Mouse (Mus musculus): ENCODE measurements around the gene Gal3st4. TPM values are rescaled to one million over a fixed set of nuclear protein-coding genes. Genes with fewer than 3 reads are reported as not detected.

Gal3st4 gene
- 0.59 and 0.76 TPM in 2 replicates for polyA plus RNA-seq (2015; fragmentation: Nextera tagmentation; extraction: Ambion mirVana)

DNA sequence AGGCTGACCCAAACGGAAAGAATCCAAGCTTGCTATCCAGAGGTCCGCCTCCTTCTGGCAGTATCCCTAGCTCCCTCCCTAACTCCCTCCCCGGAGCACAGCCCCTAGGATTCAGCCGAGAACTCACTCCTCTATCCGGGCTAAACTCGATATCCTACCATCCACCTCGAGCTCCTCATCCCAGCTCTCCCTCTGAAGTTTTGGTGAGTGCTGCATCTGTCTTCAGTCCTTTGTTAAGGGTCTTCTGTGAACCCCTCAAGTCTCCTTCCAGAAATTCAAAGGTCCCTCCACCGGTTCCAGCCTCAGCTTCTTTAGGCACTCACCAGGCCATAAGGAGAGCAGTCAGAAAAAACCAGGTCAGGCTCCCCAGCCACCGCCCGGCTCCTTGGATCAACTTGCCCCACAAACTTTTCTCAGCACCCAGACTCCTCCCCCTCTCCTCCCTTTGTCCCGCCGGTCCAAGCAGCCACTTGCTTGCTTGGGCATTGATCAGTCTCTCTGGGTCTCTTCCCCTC, at the start of gene Gal3st4:
TSS of gene Gal3st4 (minus strand) at position 432 of the 515 bp plus-strand sequence.
- 0 out of 2 replicates have a peak within 1 kb of the TSS, but pooled peaks have one; percentile 8 for H3K9ac ChIP-seq

DNA sequence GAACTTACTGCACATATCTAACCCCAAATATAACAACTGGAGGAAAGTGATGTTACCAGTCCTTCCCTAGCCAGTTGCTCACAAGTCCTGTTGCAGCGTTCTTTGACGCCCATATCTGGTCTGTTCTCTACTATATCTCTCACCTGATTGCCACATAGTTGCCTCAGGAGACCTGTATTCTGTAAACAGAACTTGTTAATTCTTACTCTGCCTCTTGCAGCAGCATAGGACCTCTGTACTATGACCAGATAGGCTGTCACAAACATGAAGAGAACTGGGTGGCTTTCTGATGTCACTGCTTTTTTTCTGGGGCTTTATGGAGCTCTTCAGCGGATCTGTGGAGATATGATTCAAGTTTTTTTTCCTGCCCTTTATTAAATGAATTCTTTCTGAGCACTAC, 40.2 kb upstream of the Gal3st4 start:
- Histone ChIP-seq H3K27ac (no peak overlapping the region), H3K9me3 (replicated peaks) (no peaks in the 10 kb centered on the region), H3K36me3 (no peaks in the 10 kb centered on the region), H3K27me3 (no peaks in the 10 kb centered on the region), H3K4me2 (no peak overlapping the region), H3K4me1 (replicated peaks) (no peaks in the 10 kb centered on the region), H3K4me3 (no peak overlapping the region), H3K9ac (no peak overlapping the region)
- no peak for ATAC-seq (replicated peaks; ENCODE audit: insufficient number of reproducible peaks, insufficient read depth, low FRiP score, low read depth)
- WGBS: 83% methylated on average over 3 of the region's 3 CpGs

More for the DNA sequence above, at the start of gene Gal3st4:
- Histone ChIP-seq H3K27me3 (peaks cover 34% of the 10 kb centered on the region), H3K27ac (peak within 1 kb of the TSS; percentile 47), H3K9me3 (replicated peaks) (no peaks in the 10 kb centered on the region), H3K4me1 (replicated peaks) (peaks cover 10% of the 10 kb centered on the region; the same call in 1 of the 2 replicates), H3K36me3 (no peaks in the 10 kb centered on the region), H3K4me2 (peak within 1 kb of the TSS; percentile 37), H3K4me3 (peak within 1 kb of the TSS; percentile 10)
- WGBS: 3% methylated on average over 12 of the region's 12 CpGs
- ATAC-seq (replicated peaks; ENCODE audit: insufficient number of reproducible peaks, insufficient read depth, low FRiP score, low read depth): no peak

DNA sequence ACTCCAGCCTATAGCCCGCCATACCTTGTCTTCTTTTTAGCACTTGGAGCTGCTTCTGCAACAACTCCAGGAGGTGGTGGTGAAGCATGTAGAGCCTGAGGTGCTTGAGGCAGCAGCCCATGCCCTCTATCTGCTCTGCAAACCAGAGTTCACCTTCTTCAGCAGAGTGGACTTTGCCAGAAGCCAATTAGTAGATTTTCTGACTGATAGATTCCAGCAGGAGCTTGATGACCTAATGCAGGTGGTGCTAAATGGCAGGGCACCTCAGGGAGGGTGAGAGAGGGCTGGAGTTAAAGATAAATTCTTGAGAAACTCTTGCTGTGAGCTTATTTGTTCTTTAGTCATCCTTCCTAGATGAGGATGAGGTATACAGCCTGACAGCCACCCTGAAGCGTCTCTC, 27.0 kb upstream of the Gal3st4 start:
- H3K27me3 ChIP-seq: no peaks in the 10 kb centered on the region
- no peak overlapping the region for H3K4me3 ChIP-seq
- H3K9me3 ChIP-seq (replicated peaks): no peaks in the 10 kb centered on the region
- H3K27ac ChIP-seq: no peak overlapping the region
- no peaks in the 10 kb centered on the region for H3K4me1 ChIP-seq (replicated peaks)
- no peak overlapping the region for H3K9ac ChIP-seq
- no peak overlapping the region for H3K4me2 ChIP-seq
- no peaks in the 10 kb centered on the region for H3K36me3 ChIP-seq
- ATAC-seq (replicated peaks; ENCODE audit: insufficient number of reproducible peaks, insufficient read depth, low FRiP score, low read depth): no peak
- 65% methylated on average over 2 of the region's 2 CpGs for WGBS

DNA sequence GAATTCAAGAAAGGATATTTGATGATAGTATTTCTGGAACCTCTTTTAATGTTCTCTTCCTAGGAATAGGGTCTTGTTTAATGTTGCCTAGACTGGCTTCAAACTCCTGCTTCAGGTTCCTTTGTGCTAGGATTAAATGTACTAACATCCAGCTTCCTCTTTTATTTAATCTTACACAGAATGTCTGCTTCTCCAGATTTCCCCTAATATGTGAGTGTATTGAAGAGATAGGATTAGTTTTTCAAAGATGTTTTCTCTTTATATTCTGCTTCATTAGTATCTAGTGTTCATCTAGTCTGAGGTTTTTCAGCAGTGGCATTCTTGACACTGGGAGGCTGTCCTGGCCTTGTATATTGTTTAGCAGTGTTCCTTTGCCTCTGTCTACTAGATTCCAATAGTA, 21.5 kb upstream of the Gal3st4 start:
- H3K36me3 ChIP-seq: no peaks in the 10 kb centered on the region
- H3K9me3 ChIP-seq (replicated peaks): no peaks in the 10 kb centered on the region
- H3K9ac ChIP-seq: no peak overlapping the region
- no peak for ATAC-seq (replicated peaks; ENCODE audit: insufficient number of reproducible peaks, insufficient read depth, low FRiP score, low read depth)
- H3K27me3 ChIP-seq: no peaks in the 10 kb centered on the region
- H3K4me2 ChIP-seq: no peak overlapping the region
- H3K4me3 ChIP-seq: no peak overlapping the region
- no peak overlapping the region for H3K27ac ChIP-seq
- H3K4me1 ChIP-seq (replicated peaks): no peaks in the 10 kb centered on the region

DNA sequence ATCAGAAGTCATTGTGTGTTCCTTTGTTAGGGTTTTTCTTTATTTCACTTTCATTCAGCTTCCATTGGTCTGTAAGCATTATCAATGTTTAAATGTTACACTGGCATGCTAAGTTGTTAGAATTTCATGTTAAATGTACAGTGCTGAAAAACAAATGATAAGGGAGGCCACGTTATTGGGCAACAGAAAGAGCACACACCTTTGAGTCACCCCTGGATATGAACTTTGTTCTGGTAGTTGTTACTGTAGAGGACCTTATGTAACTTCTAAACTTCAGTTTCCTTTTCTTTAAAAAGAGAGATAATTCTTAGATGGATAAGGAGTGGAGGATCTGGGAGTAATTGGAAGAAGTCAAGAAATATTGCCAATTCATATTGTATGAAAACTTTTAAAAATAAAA, 19.0 kb upstream of the Gal3st4 start:
- no peak for ATAC-seq (replicated peaks; ENCODE audit: insufficient number of reproducible peaks, insufficient read depth, low FRiP score, low read depth)
- Histone ChIP-seq H3K4me2 (no peak overlapping the region), H3K4me1 (replicated peaks) (no peaks in the 10 kb centered on the region), H3K27me3 (no peaks in the 10 kb centered on the region), H3K9ac (no peak overlapping the region), H3K27ac (no peak overlapping the region), H3K9me3 (replicated peaks) (no peaks in the 10 kb centered on the region), H3K36me3 (no peaks in the 10 kb centered on the region), H3K4me3 (no peak overlapping the region)
- WGBS: 64% methylated on average over 1 of the region's 1 CpGs

DNA sequence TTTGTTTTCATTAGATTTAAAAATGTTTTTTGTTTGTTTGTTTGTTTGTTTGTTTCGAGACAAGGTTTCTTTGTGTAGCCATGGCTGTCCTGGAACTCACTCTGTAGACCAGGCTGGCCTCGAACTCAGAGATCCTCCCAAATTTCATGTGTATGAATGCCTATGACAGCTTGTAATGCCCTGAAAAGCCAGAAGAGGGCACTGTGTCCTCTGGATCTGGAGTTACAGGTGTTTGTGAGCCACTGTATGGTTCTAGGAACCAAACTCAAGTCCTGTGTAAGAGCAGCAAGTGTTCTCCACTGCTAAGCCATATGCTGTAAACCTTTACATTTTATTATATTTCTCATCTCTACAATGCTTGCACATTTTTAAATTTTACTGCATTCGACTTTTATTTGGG, 15.2 kb upstream of the Gal3st4 start:
- ATAC-seq (replicated peaks; ENCODE audit: insufficient number of reproducible peaks, insufficient read depth, low FRiP score, low read depth): no peak
- Histone ChIP-seq H3K9me3 (replicated peaks) (no peaks in the 10 kb centered on the region), H3K27me3 (no peaks in the 10 kb centered on the region), H3K9ac (no peak overlapping the region), H3K4me1 (replicated peaks) (no peaks in the 10 kb centered on the region), H3K4me2 (no peak overlapping the region), H3K27ac (no peak overlapping the region), H3K4me3 (no peak overlapping the region), H3K36me3 (no peaks in the 10 kb centered on the region)
- 68% methylated on average over 3 of the region's 3 CpGs for whole genome bisulfite sequencing

DNA sequence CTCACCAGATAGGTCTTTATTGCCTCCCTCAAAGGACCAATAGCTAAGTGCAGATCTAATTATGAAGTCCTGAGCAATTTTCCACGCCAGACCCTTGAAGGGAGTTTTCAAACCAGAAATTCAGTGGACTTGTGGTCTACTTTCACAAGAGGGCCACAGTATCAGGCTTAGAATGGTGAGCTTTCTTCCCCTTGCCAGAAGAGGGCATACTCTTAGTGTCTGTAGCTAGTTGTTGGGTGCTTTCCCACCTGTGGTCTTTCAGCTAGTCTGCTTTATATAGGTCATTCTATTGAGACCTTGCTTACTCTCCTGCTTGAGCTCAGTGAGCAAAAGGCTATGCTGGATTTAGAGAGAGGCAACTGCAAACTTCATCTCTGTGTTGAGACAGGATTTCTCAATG, 10.9 kb upstream of the Gal3st4 start:
- ATAC-seq (replicated peaks; ENCODE audit: insufficient number of reproducible peaks, insufficient read depth, low FRiP score, low read depth): no peak
- whole genome bisulfite sequencing: 57% methylated on average over 1 of the region's 1 CpGs

DNA sequence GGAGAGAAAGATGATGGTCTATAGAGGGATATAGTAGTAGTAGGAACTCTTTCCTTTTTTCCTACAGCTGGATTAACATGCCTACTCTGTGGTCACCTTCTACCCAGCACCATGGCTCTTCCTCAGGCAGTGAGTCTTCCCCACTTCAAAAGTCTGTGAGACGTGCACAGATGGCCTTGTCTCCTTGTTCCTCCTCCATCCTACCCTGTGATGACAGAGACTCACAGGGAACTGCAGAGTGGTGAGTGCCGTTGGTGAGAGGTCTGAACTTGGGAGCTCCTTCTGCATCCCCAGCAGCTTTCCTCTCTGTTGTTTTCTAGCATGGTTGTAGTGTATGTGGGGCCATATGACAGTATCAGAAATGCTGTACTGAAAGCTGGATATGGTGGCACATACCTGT, 9.2 kb upstream of the Gal3st4 start:
- 65% methylated on average over 2 of the region's 2 CpGs for WGBS
- Histone ChIP-seq H3K4me3 (no peak overlapping the region), H3K9ac (no peak overlapping the region), H3K4me1 (replicated peaks) (peaks cover 13% of the 10 kb centered on the region), H3K27ac (no peak overlapping the region), H3K36me3 (no peaks in the 10 kb centered on the region), H3K27me3 (no peaks in the 10 kb centered on the region), H3K9me3 (replicated peaks) (no peaks in the 10 kb centered on the region), H3K4me2 (no peak overlapping the region)
- no peak for ATAC-seq (replicated peaks; ENCODE audit: insufficient number of reproducible peaks, insufficient read depth, low FRiP score, low read depth)

More for the DNA sequence above, 10.9 kb upstream of the Gal3st4 start:
- H3K36me3 ChIP-seq: no peaks in the 10 kb centered on the region
- H3K27me3 ChIP-seq: no peaks in the 10 kb centered on the region
- H3K4me3 ChIP-seq: no peak overlapping the region
- no peaks in the 10 kb centered on the region for H3K9me3 ChIP-seq (replicated peaks)
- no peak overlapping the region for H3K4me2 ChIP-seq
- H3K4me1 ChIP-seq (replicated peaks): peaks cover 13% of the 10 kb centered on the region
- no peak overlapping the region for H3K27ac ChIP-seq
- no peak overlapping the region for H3K9ac ChIP-seq

DNA sequence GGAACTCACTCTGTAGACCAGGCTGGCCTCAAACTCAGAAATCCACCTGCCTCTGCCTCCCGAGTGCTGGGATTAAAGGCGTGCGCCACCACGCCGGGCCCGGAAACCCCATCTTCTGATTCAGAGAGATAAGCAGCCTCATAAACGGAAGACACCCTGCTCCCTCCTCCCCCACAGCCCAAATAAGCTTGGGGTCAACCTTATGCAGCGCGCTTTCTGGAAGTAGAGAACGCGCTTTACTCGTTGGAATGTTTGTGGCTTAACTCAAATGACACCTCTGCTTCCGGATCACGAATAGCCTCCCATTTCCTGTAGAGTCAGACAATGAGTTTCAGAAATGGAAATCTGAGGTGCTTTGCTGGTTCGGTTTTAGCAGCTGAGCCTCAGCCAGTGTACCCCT, 8.2 kb upstream of the Gal3st4 start:
- Histone ChIP-seq H3K36me3 (no peaks in the 10 kb centered on the region), H3K4me3 (no peak overlapping the region), H3K27me3 (no peaks in the 10 kb centered on the region), H3K27ac (no peak overlapping the region), H3K4me2 (no peak overlapping the region), H3K9ac (no peak overlapping the region), H3K9me3 (replicated peaks) (no peaks in the 10 kb centered on the region), H3K4me1 (replicated peaks) (peaks cover 14% of the 10 kb centered on the region)
- no peak for ATAC-seq (replicated peaks; ENCODE audit: insufficient number of reproducible peaks, insufficient read depth, low FRiP score, low read depth)
- 85% methylated on average over 15 of the region's 15 CpGs for WGBS

DNA sequence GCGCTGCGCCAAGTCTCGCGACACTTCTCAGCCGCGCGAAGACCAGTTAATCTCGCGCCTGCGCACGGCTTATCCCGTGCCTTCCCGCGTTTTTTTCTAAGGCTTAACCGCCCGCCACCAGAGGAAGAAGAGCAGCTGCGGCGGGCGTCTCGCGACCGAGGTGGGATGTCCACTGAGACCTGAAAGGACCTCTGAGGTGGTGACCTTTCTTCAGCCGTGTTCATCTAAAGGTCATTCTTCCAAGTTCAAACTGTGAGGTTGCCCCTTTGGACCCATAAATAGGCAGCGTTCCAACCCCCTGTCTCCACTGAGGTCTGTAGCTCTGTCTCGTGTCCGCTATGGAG, 7.8 kb upstream of the Gal3st4 start:
- H3K9ac ChIP-seq: no peak overlapping the region
- no peaks in the 10 kb centered on the region for H3K9me3 ChIP-seq (replicated peaks)
- no peak for ATAC-seq (replicated peaks; ENCODE audit: insufficient number of reproducible peaks, insufficient read depth, low FRiP score, low read depth)
- H3K4me2 ChIP-seq: peak overlapping the region; percentile 89
- H3K36me3 ChIP-seq: no peaks in the 10 kb centered on the region
- 22% methylated on average over 26 of the region's 26 CpGs for WGBS
- H3K4me3 ChIP-seq: peak overlapping the region; percentile 61
- no peak overlapping the region for H3K27ac ChIP-seq
- peaks cover 18% of the 10 kb centered on the region for H3K4me1 ChIP-seq (replicated peaks)
- H3K27me3 ChIP-seq: no peaks in the 10 kb centered on the region

DNA sequence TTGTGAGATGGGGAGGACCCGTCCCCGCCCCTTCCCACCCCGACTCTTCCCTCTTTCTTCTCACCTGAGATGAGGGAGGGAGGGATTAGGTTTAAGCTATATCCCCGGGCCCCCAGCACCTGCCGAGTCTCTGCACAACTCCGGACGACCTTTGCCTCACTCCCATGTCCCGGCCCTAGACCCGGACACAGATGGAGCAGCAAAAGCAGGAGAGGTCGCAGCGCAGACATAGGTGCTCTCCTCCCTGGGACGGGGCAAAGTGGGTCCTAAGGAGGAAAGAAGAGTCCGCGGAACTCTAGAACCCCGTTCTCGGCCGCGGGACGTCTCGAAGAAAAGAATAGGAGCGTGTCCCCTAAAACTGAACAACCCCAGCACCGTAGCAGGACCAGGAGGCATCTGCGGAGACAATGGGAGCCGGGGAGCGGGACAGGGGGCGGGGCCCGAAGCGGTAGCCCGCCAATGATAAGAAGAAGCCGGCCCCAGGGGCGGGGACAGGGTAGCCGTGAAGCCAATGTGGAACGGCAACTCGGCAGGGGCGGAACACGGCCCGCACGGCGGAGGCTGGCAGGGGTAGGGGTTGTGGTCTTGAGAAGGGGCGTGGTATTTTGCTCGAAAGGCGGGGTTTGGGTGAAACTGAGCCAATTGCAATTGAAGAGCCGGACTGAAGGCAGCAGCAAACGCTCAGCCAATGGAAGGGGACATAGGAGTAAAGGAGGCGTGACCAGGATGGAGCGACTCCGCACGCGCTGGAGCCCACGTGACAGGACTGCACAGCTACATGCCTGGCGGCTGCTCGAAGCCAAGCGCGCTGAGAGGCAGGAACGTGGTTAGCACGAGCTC, 7.2 kb upstream of the Gal3st4 start, which contains the start of the genes Gm43720, Gpc2 and Stag3:
TSS of gene Gm43720 (minus strand) at position 374 of the 840 bp plus-strand sequence.
TSS of gene Gpc2 (minus strand) at position 421 of the 840 bp plus-strand sequence.
TSS of gene Stag3 (plus strand) at position 656 of the 840 bp plus-strand sequence.
- peak within 1 kb of the TSS; percentile 89 for H3K4me2 ChIP-seq
- no peaks in the 10 kb centered on the region for H3K27me3 ChIP-seq
- H3K36me3 ChIP-seq: no peaks in the 10 kb centered on the region
- H3K9ac ChIP-seq: peak within 1 kb of the TSS; percentile 58
- no peaks in the 10 kb centered on the region for H3K9me3 ChIP-seq (replicated peaks)
- no peak within 1 kb of the TSS for H3K27ac ChIP-seq
- peaks cover 21% of the 10 kb centered on the region for H3K4me1 ChIP-seq (replicated peaks)
- peak; percentile 98 for ATAC-seq (replicated peaks; ENCODE audit: insufficient number of reproducible peaks, insufficient read depth, low FRiP score, low read depth)
- H3K4me3 ChIP-seq: peak within 1 kb of the TSS; percentile 61
- WGBS: 1% methylated on average over 56 of the region's 56 CpGs
